Mouse (Mus musculus) thymus, adult 2 months (tissue): ENCODE measurements around the gene Capn1. TPM values are rescaled to one million over a fixed set of nuclear protein-coding genes. Genes with fewer than 3 reads are reported as not detected.

Source experiments
- DNase-seq: peaks from one replicate; pipeline ENCODE4 v3.0.0; 2021
- H3K27ac ChIP-seq: fragments of 200-500 bp; 2 replicates; pipeline ENCODE4 v1.5.1; 2012; ENCODE audit warnings: low read length, control low read depth; ENCODE audit not compliant: control insufficient read depth, insufficient read depth
- H3K27me3 ChIP-seq: fragments of 200-500 bp; 2 replicates; pipeline ENCODE4 v1.6.1; 2012; ENCODE audit warnings: mild to moderate bottlenecking, low read length, moderate library complexity, mixed read lengths; ENCODE audit not compliant: control insufficient read depth, insufficient read depth
- H3K36me3 ChIP-seq: fragments of 200-500 bp; 2 replicates; pipeline ENCODE4 v1.6.1; 2012; ENCODE audit warnings: mild to moderate bottlenecking, low read length, moderate library complexity; ENCODE audit not compliant: control insufficient read depth, insufficient read depth
- H3K4me1 ChIP-seq: fragments of 200-500 bp; replicated peaks from 2 replicates; pipeline ENCODE4 v1.6.1; 2012; ENCODE audit warnings: low read length; ENCODE audit not compliant: control insufficient read depth, insufficient read depth
- H3K4me3 ChIP-seq: fragments of 200-500 bp; 2 replicates; pipeline ENCODE4 v1.5.1; 2012; ENCODE audit warnings: mild to moderate bottlenecking, low read length, control low read depth, moderate library complexity; ENCODE audit not compliant: control insufficient read depth, insufficient read depth
- CTCF ChIP-seq: fragments of 200-500 bp; IDR thresholded peaks from 2 replicates; pipeline ENCODE4 v1.5.1; 2012; ENCODE audit warnings: mild to moderate bottlenecking, control low read depth, low read length, moderate library complexity, borderline replicate concordance; ENCODE audit not compliant: control insufficient read depth, poor library complexity, insufficient read depth; ENCODE audit errors: extremely low read depth
- POLR2A ChIP-seq: fragments of 200-500 bp; IDR thresholded peaks from 2 replicates; pipeline ENCODE4 v1.6.1; 2012; ENCODE audit warnings: mild to moderate bottlenecking, low read length, control low read depth, moderate library complexity; ENCODE audit not compliant: control insufficient read depth, poor library complexity, insufficient read depth; ENCODE audit errors: extremely low read depth
- WGBS: fragments of 180-500 bp; shearing (Covaris S2); methylation state at CpG from one replicate; pipeline ENCODE4 v1.1.7; 2018; 5-methylcytosine and 5-hydroxymethylcytosine counted together
- polyA plus RNA-seq: library from polyadenylated mRNA; depleted of rRNA; stranded (reverse); fragments of >200 nt; gene quantifications from 2 replicates; pipeline ENCODE4 v1.2.3, GENCODE M21; 2012

Gene Capn1
- polyA plus RNA-seq, 1 experiment: 101 TPM

DNA sequence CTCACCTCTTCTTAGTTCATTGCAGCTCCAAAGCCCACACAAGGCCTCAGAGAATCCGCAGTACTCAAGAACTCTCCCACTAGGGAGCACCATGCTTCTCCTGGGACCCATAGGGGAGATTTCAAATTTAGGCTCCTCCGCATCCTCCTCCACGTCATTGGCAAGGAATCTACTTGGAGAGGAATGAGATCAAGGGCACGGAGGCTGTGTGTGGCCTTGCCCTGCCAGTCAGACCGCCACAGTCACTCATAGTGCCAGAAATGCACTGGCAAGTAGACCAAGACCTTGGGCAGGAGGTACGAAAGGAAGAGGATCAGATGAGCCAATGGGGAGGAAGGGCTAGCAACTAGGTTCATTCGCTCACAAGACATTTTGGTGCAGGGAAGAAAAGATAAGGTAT, 8.2 kb upstream of the Capn1 start:
- DNase-seq: no peak
- H3K27ac ChIP-seq: no peak overlapping the region
- H3K27me3 ChIP-seq: no peaks in the 10 kb centered on the region
- no peaks in the 10 kb centered on the region for H3K36me3 ChIP-seq
- no peak overlapping the region for H3K4me3 ChIP-seq
- no peaks in the 10 kb centered on the region for H3K4me1 ChIP-seq
- WGBS: 93% methylated on average over 7 of the region's 7 CpGs
- TF ChIP-seq POLR2A (no peak), CTCF (no peak)

DNA sequence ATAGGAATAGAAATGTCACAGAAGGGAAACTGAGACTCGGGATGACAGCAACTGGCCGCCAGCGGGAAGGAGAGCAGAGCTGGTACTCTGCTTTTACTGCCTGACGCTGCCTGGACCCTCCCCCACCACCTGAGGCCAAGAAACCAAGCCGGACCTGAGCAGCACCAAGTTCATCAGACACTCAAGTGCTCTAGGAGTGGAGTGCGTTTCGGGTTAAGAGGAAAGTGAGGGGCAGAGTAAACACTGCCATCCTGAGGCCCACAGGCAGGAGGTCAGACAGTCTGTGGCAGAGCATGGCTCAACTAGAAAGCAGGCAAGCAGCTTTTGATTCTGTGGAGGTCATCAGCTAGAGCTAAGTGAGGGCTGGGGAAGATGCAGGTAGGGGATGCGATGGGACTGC, 7.4 kb upstream of the Capn1 start:
- Histone ChIP-seq H3K36me3 (no peaks in the 10 kb centered on the region), H3K4me1 (no peaks in the 10 kb centered on the region), H3K4me3 (no peak overlapping the region), H3K27me3 (no peaks in the 10 kb centered on the region), H3K27ac (no peak overlapping the region)
- TF ChIP-seq POLR2A: no peak
- no peak for TF ChIP-seq CTCF
- 95% methylated on average over 8 of the region's 8 CpGs for WGBS
- no peak for DNase-seq

DNA sequence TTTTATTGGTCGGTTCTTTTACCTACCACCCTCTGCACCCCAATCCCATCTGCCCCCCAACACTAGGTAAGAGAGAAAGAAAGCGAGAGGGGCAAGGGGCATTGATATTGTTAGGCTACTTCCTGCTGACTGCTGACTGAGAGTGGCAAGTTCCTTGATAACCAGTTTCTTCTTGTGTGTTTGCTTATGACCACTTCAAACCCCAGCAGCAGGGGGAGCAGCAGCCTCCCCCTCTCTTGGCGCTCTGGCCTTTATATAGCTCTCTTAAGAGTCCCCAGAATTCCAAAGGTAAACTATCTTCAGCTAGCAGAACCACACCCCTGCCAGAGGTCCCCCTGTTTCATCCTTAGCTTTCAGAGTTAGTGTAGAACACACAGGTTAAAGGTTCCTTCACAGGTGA, 4.6 kb upstream of the Capn1 start:
- no peaks in the 10 kb centered on the region for H3K36me3 ChIP-seq
- 51% methylated on average over 3 of the region's 3 CpGs for WGBS
- TF ChIP-seq CTCF: no peak
- no peak for TF ChIP-seq POLR2A
- H3K27me3 ChIP-seq: no peaks in the 10 kb centered on the region
- no peak overlapping the region for H3K4me3 ChIP-seq
- peaks cover 11% of the 10 kb centered on the region for H3K4me1 ChIP-seq
- DNase-seq: no peak
- H3K27ac ChIP-seq: no peak overlapping the region

- WGBS: 28% methylated on average over 15 of the region's 15 CpGs
- Histone ChIP-seq H3K4me1 (peaks cover 25% of the 10 kb centered on the region), H3K4me3 (no peak overlapping the region), H3K27ac (no peak overlapping the region), H3K27me3 (no peaks in the 10 kb centered on the region), H3K36me3 (no peaks in the 10 kb centered on the region)
- peak; percentile 78; the same call in 1 of the 2 replicates for TF ChIP-seq CTCF
- TF ChIP-seq POLR2A: no peak
- peak; percentile 86 for DNase-seq
Observed at GRCm38 (mm10) chr19:6018142-6019089, 2.7 kb upstream of the Capn1 start.

- H3K4me3 ChIP-seq: no peak overlapping the region
- H3K36me3 ChIP-seq: no peaks in the 10 kb centered on the region
- peaks cover 31% of the 10 kb centered on the region for H3K4me1 ChIP-seq
- H3K27me3 ChIP-seq: no peaks in the 10 kb centered on the region
- 80% methylated on average over 7 of the region's 7 CpGs for WGBS
- DNase-seq: peak; percentile 12
- no peak overlapping the region for H3K27ac ChIP-seq
- TF ChIP-seq CTCF (no peak), POLR2A (no peak)
Observed at GRCm38 (mm10) chr19:6016532-6016931, 835 bp upstream of the Capn1 start.

GRCm38 (mm10) chr19:6014991-6015510, 646 bp downstream of the Capn1 start:
- DNase-seq: peak; percentile 64
- TF ChIP-seq POLR2A: no peak
- no peak for TF ChIP-seq CTCF
- Histone ChIP-seq H3K27me3 (no peaks in the 10 kb centered on the region), H3K27ac (peak overlapping the region; percentile 22; the same call in 1 of the 2 replicates), H3K36me3 (0 out of 2 replicates have a peak, but pooled peaks cover 3% of the 10 kb centered on the region), H3K4me1 (peaks cover 35% of the 10 kb centered on the region), H3K4me3 (peak overlapping the region; percentile 71)
- WGBS: 1% methylated on average over 18 of the region's 18 CpGs
